Mouse (Mus musculus) heart, adult 18-20 months (tissue): ENCODE measurements around the gene Itgb2. TPM values are rescaled to one million over a fixed set of nuclear protein-coding genes. Genes with fewer than 3 reads are reported as not detected.

Source experiments
- DNase-seq, 2 experiments: peaks; one replicate each; pipeline ENCODE4 v3.0.0; 2021 to 2022; ENCODE audit warnings: mixed read lengths in 1 of 2
- long read RNA-seq, 2 experiments: library from polyadenylated mRNA; stranded (forward); transcript quantifications; one replicate each; pipeline ENCODE4 v2.0.0; 2021
- total RNA-seq, 2 experiments: library from RNA; stranded (reverse); gene quantifications; 2 replicates each; pipeline ENCODE4 v1.2.3; 2021

The Itgb2 gene
- 1 to 10 TPM; 6.8 to 7.9 TPM for total RNA-seq
- long read RNA-seq, experiment 1, transcript Itgb2-201 (16 exons, 2,970 nt): major isoform, 6 of 7 reads
- long read RNA-seq, experiment 1, partial matches to known transcripts: 1 of 7 reads
- long read RNA-seq, experiment 1, other reads (novel, unspliced or antisense): 0 of 7 reads
- long read RNA-seq, experiment 2, partial matches to known transcripts: 1 of 3 reads
- long read RNA-seq, experiment 2, other reads (novel, unspliced or antisense): 0 of 3 reads

GRCm38 (mm10) chr10:77530140-77530539, at the start of gene Itgb2:
Gene Itgb2 (plus strand): TSS chr10:77530252.
- peak in 1 of 2 experiments; percentile 68 for DNase-seq

- DNase-seq: no peak
Observed at GRCm38 (mm10) chr10:77481814-77482213, 48.2 kb upstream of the Itgb2 start.

- DNase-seq: peak; percentile 85 to 87
Observed at GRCm38 (mm10) chr10:77484205-77484935, 45.7 kb upstream of the Itgb2 start.

GRCm38 (mm10) chr10:77485786-77486185, 44.3 kb upstream of the Itgb2 start:
- no peak for DNase-seq

- peak in 1 of 2 experiments; percentile 49 for DNase-seq
Observed at GRCm38 (mm10) chr10:77488168-77488567, 41.9 kb upstream of the Itgb2 start.

- no peak for DNase-seq
Observed at GRCm38 (mm10) chr10:77491585-77491984, 38.5 kb upstream of the Itgb2 start.

- no peak for DNase-seq
Observed at GRCm38 (mm10) chr10:77492885-77493284, 37.2 kb upstream of the Itgb2 start.

GRCm38 (mm10) chr10:77497185-77497584, 32.9 kb upstream of the Itgb2 start:
- DNase-seq: no peak

GRCm38 (mm10) chr10:77498254-77498653, 31.8 kb upstream of the Itgb2 start:
- DNase-seq: no peak

GRCm38 (mm10) chr10:77500636-77501035, 29.4 kb upstream of the Itgb2 start:
- no peak for DNase-seq

- DNase-seq: no peak
Observed at GRCm38 (mm10) chr10:77502967-77503922, 26.8 kb upstream of the Itgb2 start.

GRCm38 (mm10) chr10:77504143-77504542, 25.9 kb upstream of the Itgb2 start:
- no peak for DNase-seq

- DNase-seq: no peak
Observed at GRCm38 (mm10) chr10:77506526-77506925, 23.5 kb upstream of the Itgb2 start.

GRCm38 (mm10) chr10:77506961-77507577, 23.0 kb upstream of the Itgb2 start:
- peak; percentile 64 to 87 for DNase-seq

GRCm38 (mm10) chr10:77507779-77508178, 22.3 kb upstream of the Itgb2 start:
- DNase-seq: no peak

GRCm38 (mm10) chr10:77508744-77509143, 21.3 kb upstream of the Itgb2 start:
- DNase-seq: no peak

- peak; percentile 86 to 97 for DNase-seq
Observed at GRCm38 (mm10) chr10:77509403-77510187, 20.5 kb upstream of the Itgb2 start.

GRCm38 (mm10) chr10:77510225-77510982, 19.6 kb upstream of the Itgb2 start:
- no peak for DNase-seq

GRCm38 (mm10) chr10:77515385-77516348, 14.4 kb upstream of the Itgb2 start, which contains the start of gene Fam207a:
Gene Fam207a (minus strand): TSS chr10:77515785.
- peak; percentile 94 to 97 for DNase-seq
